Mouse (Mus musculus): ENCODE measurements around the gene Clec16a.

GRCm38 (mm10) chr16:10655926-10656325, 110.8 kb downstream of the Clec16a start:
- TF ChIP-seq CTCF (IDR thresholded peaks at IDR 0.05; ENCODE audit: low read depth) (no peak), EP300 (IDR thresholded peaks at IDR 0.05; ENCODE audit: low read depth) (no peak)
